Mouse (Mus musculus) liver, adult 2 months (tissue): ENCODE measurements around the gene Ppp6r2. TPM values are rescaled to one million over a fixed set of nuclear protein-coding genes. Genes with fewer than 3 reads are reported as not detected.

Experiments used
- DNase-seq: peaks from one replicate; pipeline ENCODE4 v3.0.0-alpha.2; 2011; ENCODE audit warnings: low read depth, low spot score; ENCODE audit errors: extremely low read depth
- H3K27ac ChIP-seq: fragments of 200-500 bp; replicated peaks from 2 replicates; pipeline ENCODE4 v1.5.1; 2012; ENCODE audit warnings: low read depth, mild to moderate bottlenecking, control low read depth, inconsistent platforms, low read length; ENCODE audit not compliant: insufficient read depth
- H3K27me3 ChIP-seq: fragments of 200-500 bp; 2 replicates; pipeline ENCODE4 v1.6.1; 2012; ENCODE audit warnings: mild to moderate bottlenecking, moderate library complexity, low read length, inconsistent platforms; ENCODE audit not compliant: control insufficient read depth, insufficient read depth
- H3K36me3 ChIP-seq: fragments of 200-500 bp; 2 replicates; pipeline ENCODE4 v1.6.1; 2012; ENCODE audit warnings: low read length, inconsistent platforms; ENCODE audit not compliant: control insufficient read depth, insufficient read depth
- H3K4me1 ChIP-seq: fragments of 200-500 bp; 2 replicates; pipeline ENCODE4 v1.6.1; 2011; ENCODE audit warnings: low read length; ENCODE audit not compliant: control insufficient read depth, insufficient read depth
- H3K4me3 ChIP-seq: fragments of 200-500 bp; 2 replicates; pipeline ENCODE4 v1.5.1; 2011; ENCODE audit warnings: low read depth, mild to moderate bottlenecking, control low read depth, low read length, moderate library complexity; ENCODE audit not compliant: insufficient read depth
- H3K79me2 ChIP-seq: fragments of 200-500 bp; 2 replicates; pipeline ENCODE4 v1.6.1; 2012; ENCODE audit warnings: inconsistent platforms, mild to moderate bottlenecking, low read length, moderate library complexity; ENCODE audit not compliant: control insufficient read depth, insufficient read depth
- H3K9ac ChIP-seq: fragments of 200-500 bp; 2 replicates; pipeline ENCODE4 v1.6.1; 2012; ENCODE audit warnings: low read depth, mild to moderate bottlenecking, control low read depth, inconsistent platforms, low read length
- CTCF ChIP-seq: fragments of 200-500 bp; IDR thresholded peaks from 2 replicates; pipeline ENCODE4 v1.5.1; 2011; ENCODE audit warnings: low read depth, low read length, control low read depth
- POLR2A ChIP-seq: fragments of 200-500 bp; IDR thresholded peaks from 2 replicates; pipeline ENCODE4 v1.6.1; 2011; ENCODE audit warnings: low read length, control low read depth; ENCODE audit not compliant: insufficient read depth; ENCODE audit errors: extremely low read depth
- WGBS: fragments of 180-500 bp; shearing (Covaris S2); methylation state at CpG from one replicate; pipeline ENCODE4 v1.1.7; 2018; 5-methylcytosine and 5-hydroxymethylcytosine counted together
- polyA plus RNA-seq: library from polyadenylated mRNA; depleted of rRNA; stranded (reverse); fragments of >200 nt; gene quantifications from 2 replicates; pipeline ENCODE4 v1.2.3, GENCODE M21; 2012
- total RNA-seq: library from RNA; depleted of rRNA; stranded (reverse); fragments of >200 nt; gene quantifications from 2 replicates; pipeline ENCODE4 v1.2.3, GENCODE M21; 2014

Ppp6r2 gene
- total and polyA plus RNA-seq, 2 experiments: 43.9 to 115 TPM

DNA sequence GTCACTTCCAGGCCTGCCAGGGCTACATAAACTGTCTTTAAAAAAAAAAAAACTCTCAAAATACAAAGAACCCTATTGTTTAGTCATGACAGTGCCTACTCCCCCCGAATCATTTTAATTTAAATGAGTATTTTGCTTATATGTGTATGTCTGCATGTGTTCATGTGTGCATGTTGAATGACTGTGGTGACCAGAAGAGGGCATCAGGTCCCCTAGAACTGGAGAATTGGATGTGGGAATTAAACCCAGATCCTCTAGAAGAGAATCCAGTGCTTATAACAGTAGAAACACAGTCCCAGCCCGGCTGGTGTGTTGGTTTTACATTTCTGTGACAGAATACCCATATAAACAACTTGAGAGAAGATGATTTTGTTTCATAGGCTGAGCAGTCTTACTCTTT is 29.7 kb downstream of the Ppp6r2 start:
- 86% methylated on average over 2 of the region's 2 CpGs for WGBS
- Histone ChIP-seq H3K9ac (no peak overlapping the region), H3K27me3 (no peaks in the 10 kb centered on the region), H3K27ac (no peak overlapping the region), H3K4me1 (peaks cover 2% of the 10 kb centered on the region; the same call in 1 of the 2 replicates), H3K36me3 (peaks cover 19% of the 10 kb centered on the region), H3K79me2 (0 out of 2 replicates have a peak, but pooled peaks cover 2% of the 10 kb centered on the region), H3K4me3 (no peak overlapping the region)
- TF ChIP-seq CTCF: no peak
- TF ChIP-seq POLR2A: no peak
- DNase-seq: no peak

DNA sequence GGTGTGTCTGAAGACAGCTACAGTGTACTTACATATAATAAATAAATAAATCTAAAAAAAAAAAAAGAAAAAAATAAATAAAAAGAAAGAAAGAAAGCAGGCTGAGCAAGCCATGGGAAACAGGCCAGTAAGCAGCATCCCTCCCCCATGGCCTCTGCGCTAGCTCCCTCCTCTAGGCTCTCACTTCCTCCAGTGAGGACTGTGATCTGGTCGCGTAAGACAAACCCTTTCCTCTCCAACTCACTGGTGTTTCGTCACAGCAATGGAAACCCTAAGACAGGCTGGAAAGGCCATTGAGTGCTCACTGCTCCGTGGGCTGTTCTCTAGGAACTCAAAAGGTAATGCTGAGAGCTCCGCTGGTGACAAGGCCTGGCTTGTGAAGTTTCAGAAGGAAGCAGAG is 37.7 kb downstream of the Ppp6r2 start:
- H3K4me3 ChIP-seq: no peak overlapping the region
- peaks cover 14% of the 10 kb centered on the region; the same call in 1 of the 2 replicates for H3K36me3 ChIP-seq
- WGBS: 85% methylated on average over 6 of the region's 6 CpGs
- H3K27ac ChIP-seq: no peak overlapping the region
- no peaks in the 10 kb centered on the region for H3K79me2 ChIP-seq
- H3K9ac ChIP-seq: no peak overlapping the region
- no peak for DNase-seq
- TF ChIP-seq CTCF: no peak
- no peak for TF ChIP-seq POLR2A
- no peaks in the 10 kb centered on the region for H3K27me3 ChIP-seq
- H3K4me1 ChIP-seq: no peaks in the 10 kb centered on the region

DNA sequence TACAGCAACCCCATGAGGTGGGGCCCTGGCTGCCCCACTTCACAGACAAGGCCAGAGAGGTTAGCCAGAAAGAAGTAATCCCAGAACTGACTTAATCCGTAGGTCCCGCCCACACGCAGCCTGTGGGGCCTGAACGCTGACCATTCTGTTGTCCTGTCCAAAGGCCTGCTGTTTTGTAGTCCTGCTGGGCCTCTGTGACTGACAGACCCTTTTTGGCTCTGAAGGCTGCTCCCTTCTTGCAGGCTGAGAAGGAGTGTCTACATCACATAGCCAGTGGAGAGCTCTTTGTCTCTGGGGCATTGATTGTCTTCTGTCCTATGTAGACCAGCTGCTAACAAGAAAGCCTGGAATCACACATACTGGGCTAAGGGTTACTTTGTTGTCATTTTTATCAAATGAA is 44.0 kb downstream of the Ppp6r2 start:
- WGBS: 93% methylated on average over 4 of the region's 4 CpGs
- no peak overlapping the region for H3K4me3 ChIP-seq

DNA sequence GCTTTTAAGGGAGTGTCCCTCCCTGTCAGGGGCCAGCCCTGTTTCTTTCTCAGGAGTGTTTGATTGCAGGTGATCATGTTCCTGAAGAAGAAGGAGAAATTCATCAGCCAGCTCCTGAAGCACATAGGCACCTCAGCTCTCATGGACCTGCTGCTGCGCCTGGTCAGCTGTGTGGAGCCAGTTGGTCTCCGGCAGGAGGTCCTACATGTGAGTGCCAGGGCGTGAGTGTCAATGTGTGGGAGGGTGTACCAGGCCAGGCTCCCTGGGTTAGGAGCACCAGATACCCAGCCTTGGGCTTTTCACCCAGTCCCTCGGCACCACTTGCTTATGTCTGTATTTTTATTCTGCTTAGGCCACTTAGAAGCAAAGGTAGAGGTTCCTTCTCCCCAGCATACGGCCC is 47.6 kb downstream of the Ppp6r2 start:
- TF ChIP-seq POLR2A: no peak
- TF ChIP-seq CTCF: no peak
- WGBS: 96% methylated on average over 5 of the region's 5 CpGs
- H3K4me3 ChIP-seq: no peak overlapping the region
- H3K27me3 ChIP-seq: no peaks in the 10 kb centered on the region
- H3K27ac ChIP-seq: no peak overlapping the region
- no peaks in the 10 kb centered on the region for H3K4me1 ChIP-seq
- no peak for DNase-seq
- H3K79me2 ChIP-seq: no peaks in the 10 kb centered on the region
- peaks cover 33% of the 10 kb centered on the region for H3K36me3 ChIP-seq
- H3K9ac ChIP-seq: no peak overlapping the region

More for the DNA sequence above, 44.0 kb downstream of the Ppp6r2 start:
- no peak for DNase-seq
- TF ChIP-seq CTCF: no peak
- TF ChIP-seq POLR2A: no peak
- no peak overlapping the region for H3K9ac ChIP-seq
- H3K27ac ChIP-seq: no peak overlapping the region
- H3K4me1 ChIP-seq: no peaks in the 10 kb centered on the region
- H3K79me2 ChIP-seq: no peaks in the 10 kb centered on the region
- peaks cover 20% of the 10 kb centered on the region for H3K36me3 ChIP-seq
- H3K27me3 ChIP-seq: no peaks in the 10 kb centered on the region

DNA sequence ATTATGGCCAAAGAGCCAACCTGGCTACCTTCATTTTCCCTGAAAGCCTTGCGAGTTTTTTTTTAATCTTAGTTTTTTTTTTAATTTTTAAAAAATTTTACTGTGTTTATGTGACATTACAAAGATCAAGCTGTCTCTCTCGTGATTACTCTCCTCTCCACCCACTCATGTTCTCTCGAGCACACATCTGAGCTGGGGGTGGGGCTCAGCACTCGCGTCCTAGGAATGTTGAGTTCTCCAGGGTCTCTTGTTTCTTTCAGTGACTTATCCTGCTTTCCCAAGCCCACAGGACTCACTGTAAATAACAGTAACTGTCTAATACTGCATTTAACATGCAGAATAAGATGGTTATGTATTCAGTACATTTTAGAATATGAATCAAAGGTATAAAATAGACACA is 53.1 kb downstream of the Ppp6r2 start:
- 83% methylated on average over 5 of the region's 5 CpGs for WGBS
- no peak for TF ChIP-seq CTCF
- TF ChIP-seq POLR2A: no peak
- DNase-seq: no peak
- H3K4me1 ChIP-seq: no peaks in the 10 kb centered on the region
- no peaks in the 10 kb centered on the region for H3K27me3 ChIP-seq
- H3K79me2 ChIP-seq: no peaks in the 10 kb centered on the region
- peaks cover 34% of the 10 kb centered on the region for H3K36me3 ChIP-seq
- H3K27ac ChIP-seq: no peak overlapping the region
- H3K9ac ChIP-seq: no peak overlapping the region
- no peak overlapping the region for H3K4me3 ChIP-seq

DNA sequence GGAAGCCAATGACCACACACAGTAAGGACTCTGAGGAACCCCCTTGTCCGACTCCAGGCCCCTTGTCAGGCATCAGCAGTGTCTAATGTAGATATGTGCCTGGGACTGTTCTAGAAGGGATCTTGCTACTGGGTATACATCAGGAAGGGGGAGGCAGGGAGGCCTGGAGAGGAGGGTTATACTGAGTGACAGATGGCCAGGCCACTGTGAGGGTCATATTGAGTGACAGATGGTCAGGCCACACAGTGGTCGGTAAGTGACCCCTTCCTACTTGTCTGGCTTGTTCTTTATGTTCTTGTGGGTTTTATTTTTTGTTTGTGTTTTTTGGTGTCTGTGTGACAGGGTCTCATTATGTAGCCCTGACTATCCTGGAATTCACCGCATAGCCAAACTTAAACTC is 64.1 kb downstream of the Ppp6r2 start:
- no peak for DNase-seq
- TF ChIP-seq POLR2A: no peak
- no peak for TF ChIP-seq CTCF
- H3K4me1 ChIP-seq: no peaks in the 10 kb centered on the region
- no peak overlapping the region for H3K9ac ChIP-seq
- WGBS: 96% methylated on average over 3 of the region's 3 CpGs
- no peaks in the 10 kb centered on the region for H3K79me2 ChIP-seq
- H3K36me3 ChIP-seq: peaks cover 30% of the 10 kb centered on the region
- no peak overlapping the region for H3K4me3 ChIP-seq
- H3K27ac ChIP-seq: no peak overlapping the region
- H3K27me3 ChIP-seq: no peaks in the 10 kb centered on the region
